Mouse (Mus musculus): Measurements from ENCODE around the gene Tshz2.

DNA sequence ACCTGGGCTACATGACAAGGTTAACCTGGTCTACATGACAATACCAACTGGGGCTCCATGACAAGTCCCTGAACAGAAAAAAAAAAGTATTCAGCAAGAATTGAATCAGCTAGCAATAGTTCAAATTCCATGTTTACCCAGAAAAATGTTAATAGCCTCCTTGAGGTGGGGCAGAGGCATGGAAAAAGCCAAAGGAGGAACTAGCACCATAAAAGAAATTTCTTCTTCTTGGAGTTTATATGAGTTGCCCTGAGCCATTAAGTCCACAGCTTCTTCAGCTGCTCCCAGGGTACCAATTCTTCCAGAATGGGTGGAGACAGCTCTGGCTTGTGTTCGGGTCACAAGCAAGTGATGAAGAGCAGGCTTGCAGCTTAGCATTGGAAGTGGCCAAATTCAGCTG, 20.5 kb downstream of the Tshz2 start:
- TF ChIP-seq POLR2A (IDR thresholded peaks at IDR 0.05; ENCODE audit: low read depth, low read length) (no peak), CTCF (IDR thresholded peaks at IDR 0.05; ENCODE audit: extremely low read depth, insufficient read depth, insufficient read length, insufficient replicate concordance) (no peak)

All from spleen, adult 2 months (tissue).